Mouse (Mus musculus): Measurements from ENCODE around the gene Gm37240.

Gene Gm37240

DNA sequence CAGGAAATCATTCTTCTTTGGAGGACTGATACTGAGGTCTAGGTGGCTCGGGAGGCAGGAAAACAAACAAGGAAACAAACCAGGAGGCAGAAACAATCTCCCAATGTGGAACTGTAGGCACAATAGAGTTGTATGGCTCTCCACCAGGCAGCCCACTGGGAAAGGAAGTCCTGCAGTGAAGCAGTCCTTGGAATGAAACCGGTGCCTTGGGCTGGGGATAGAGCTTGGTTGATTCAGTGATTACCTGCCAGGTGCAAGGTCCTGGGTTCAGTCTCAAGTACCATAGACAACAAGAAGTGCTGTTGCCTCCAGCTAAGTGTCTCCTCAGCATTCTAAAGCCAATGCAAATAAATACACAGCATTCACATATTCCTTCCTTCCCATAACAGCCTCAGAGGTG lies 778.1 kb downstream of the Gm37240 start:
- DNase-seq = peak; percentile 70

DNA sequence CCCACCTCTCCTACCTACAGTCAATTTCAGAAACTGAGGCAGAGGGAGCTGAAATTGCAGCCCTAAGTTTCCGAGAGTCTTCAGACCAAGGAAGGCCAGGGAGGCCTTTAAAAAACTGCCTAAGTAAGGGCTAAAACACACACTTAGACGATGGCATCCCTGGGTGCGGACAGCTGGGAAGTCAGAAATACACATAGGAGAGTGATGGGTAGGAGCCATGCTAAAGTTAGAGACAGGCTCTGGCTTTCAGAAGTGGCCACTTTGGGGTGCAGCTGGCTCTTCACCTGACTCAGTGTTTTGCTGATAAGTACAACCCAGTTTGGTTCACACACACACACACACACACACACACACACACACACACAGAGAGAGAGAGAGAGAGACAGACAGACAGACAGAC lies 778.9 kb downstream of the Gm37240 start:
- DNase-seq = peak; percentile 41

DNA sequence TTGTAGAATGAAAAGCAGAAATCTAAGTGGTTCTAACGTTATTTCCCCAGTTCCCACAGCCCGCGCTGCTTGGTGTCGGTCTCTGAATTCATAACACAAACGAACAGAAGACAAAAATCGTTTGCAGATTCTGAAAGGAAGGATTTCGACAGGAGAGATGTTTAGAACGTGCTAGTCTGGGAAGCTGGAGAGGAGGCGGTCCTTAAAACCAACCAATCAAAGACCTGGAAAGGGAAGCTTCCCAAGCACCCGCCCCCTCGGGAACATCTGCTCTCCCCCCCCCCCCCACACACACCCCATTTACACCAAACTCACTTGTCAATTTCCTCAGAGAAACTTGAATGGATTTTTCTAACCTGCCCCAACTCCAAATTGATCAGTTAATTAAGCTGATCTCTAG lies 780.4 kb downstream of the Gm37240 start:
- peak; percentile 19 for DNase-seq

DNA sequence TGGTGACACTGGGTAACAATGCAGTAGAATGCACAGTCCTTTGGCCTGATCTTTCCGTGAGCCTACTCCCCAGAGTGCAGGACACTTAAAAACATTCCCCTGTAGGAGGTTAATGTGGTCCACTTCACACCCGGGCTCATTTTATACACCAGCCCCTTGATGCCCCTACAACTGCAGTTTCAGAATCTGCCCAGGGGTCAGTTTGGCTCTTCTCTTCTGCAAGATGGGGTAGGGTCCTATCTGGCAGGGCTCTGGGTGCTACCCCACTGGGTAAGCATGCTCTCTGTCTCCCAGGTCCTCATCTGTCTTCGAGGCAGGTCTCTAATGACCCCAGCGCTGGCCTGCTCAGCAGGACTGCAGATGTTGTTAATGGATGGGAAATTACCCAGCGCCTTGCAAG lies 783.0 kb downstream of the Gm37240 start:
- peak; percentile 73 for DNase-seq

DNA sequence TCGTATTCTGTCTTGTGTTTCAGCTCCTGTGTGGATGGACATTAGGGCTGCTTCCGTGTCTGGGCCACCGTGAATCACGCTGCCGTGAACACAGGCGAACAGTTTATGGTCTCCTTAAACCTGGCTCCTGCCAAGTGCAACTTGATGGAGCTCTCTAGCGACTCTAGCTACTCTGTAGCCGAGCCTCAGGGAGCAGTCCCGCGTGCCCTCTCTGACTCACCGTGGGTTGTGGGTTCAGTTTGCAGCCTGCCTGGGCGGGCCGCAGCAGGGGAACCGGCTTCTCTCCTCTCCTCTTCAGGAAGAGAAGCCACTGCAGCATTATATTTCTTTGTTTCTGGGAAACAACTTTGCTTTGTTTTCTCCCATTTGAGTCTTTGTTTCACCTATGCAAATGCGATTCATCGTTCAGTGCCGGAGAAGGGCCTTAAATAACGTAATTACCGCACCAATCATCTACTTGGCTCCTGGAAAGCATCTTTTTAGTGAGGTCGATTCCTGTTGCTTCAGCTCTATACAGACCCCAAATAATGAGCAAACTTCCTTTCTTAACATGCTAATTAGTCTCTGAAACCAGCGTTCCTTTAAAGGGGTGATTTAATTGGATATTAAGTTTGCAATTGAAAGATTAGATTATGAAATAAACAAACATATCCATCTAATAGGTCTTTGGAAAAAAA lies 806.3 kb downstream of the Gm37240 start:
- peak; percentile 0 for DNase-seq

DNA sequence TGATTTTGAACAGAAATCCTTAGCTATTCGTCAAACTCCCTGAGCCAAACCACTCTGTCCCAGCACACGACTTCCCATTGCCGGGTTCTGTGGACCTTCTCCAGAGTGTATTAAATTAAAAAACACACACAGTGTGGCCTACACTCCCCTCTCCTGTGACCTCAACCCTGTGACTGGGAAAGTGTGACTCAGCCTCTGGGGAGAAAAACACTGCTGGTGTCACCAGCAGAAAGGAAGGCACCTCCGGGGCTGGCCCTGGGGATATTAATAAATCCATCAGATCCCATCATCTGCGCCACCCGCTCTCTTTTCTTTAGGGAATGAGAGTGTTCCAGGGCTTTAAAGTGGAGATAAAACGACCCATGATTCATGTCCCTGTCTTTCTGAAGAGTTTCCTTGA lies 823.2 kb downstream of the Gm37240 start:
- no peak for DNase-seq

DNA sequence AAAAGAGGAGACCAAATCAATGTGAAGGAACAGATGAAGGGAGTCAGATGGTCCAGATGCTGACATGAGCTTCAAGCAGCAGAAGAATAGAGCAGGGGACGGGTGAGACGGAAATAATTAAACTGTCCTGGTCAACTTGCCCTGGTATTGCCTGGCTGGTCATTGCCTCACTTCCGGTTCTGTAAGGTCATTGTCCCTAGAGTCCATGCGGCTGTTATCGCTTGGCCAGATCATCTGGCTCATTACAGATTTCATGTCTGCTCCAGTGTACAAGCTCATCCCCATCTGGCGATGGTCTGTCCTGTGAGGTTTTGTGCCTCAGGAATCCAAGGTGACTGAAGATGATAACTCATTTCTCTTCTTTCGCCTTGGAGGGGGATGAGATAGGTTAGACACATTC lies 827.2 kb downstream of the Gm37240 start:
- peak; percentile 71 for DNase-seq

DNA sequence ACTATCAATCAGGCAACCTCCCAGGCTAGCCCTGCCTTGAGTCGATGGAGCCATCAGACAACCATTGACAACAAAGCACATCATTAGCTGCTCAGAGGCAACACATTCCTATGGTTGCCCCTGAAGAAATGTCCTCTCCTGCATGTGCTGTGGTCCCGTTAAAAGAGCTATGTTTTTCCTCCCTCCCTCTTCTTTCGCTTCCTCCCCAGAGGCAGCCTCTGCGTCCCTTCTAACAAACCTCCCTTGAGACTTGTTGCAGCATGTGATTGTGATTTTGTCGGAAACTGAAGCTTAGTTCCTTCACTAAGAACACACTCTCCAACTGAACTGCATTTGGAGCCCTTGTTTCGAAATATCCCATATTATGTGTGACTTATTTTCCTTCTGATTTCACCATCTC lies 830.1 kb downstream of the Gm37240 start:
- no peak for DNase-seq

DNA sequence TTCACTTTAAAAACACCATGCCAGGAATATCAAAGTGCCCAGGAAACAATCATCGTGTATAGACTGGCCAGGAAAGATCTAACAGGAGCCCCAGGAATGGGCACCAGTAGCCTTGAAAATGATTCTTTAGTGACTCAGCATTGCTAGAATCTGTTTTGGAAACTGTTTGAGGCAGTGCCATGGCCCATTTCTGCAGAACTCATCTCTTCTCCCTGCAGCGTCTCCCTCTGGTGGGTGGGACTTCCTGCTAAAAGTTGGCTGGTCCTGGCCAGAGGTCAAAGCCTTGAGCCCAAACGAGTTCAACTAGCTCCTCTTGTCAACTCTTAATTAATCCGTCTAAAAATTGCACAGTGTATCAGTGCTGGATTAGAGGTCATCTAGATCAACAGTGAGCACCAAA lies 833.8 kb downstream of the Gm37240 start:
- DNase-seq = no peak

DNA sequence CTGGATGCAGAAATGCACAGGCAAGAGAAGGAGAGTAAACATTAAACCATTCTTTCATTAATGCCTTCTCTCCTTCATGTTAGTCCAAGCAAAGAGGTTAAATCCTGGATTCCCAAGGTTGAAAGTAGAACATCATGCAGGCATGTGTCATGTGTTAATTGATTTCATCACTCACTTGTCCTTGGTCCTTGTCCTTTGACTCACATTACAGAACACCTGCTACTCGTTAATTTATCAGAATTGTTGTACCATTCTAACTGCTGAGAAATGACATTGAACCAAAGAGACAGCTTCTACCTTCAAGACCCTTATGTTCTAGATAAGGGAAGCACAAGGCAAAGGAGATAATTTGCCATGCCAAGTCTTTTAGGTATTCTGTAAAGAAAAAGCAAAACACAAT lies 835.1 kb downstream of the Gm37240 start:
- no peak for DNase-seq

DNA sequence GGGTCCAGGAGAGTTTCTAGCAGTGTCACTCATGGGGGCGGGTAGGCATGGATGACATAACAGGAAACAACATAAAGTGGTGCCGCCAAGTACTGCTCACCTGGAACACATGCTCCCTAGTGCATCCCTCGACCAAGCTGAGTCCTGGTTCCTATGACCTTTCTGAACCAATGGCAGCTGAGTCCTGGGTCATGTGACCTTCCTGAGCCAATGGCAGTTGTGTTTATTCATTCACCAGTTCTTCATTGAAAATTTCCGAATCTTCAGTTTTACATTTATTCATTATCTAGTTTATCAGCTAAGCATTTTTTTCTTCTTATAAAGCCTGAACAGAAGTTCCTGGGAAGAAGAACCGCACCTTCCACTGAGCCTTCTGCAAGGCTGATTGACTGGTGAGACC lies 838.7 kb downstream of the Gm37240 start:
- DNase-seq = peak; percentile 37

DNA sequence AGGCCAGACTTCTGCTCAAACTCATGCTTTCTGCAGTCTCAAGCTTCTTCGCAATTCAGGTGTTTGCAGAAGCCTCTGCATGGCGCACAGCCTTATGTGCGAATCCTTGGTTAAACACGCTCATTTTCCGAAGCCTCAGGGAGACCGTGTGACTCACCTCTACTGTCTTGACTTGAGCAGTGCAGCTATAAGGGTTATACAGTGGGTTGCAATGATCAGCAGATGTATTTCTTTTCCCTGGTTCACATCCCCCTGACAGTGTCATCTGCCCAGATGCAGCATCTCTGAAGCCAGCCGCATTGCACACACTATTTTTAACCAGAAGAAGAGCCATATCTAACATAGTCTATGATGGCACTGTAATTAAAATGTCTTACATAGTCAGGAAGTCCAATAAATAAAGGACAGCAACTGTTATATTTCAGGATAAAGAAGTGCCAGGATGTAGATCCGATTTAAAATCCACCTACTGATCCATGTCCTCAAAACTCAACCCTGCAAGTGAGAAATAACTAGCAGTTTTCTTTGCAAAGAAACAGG lies 843.6 kb downstream of the Gm37240 start:
- DNase-seq = peak; percentile 29

DNA sequence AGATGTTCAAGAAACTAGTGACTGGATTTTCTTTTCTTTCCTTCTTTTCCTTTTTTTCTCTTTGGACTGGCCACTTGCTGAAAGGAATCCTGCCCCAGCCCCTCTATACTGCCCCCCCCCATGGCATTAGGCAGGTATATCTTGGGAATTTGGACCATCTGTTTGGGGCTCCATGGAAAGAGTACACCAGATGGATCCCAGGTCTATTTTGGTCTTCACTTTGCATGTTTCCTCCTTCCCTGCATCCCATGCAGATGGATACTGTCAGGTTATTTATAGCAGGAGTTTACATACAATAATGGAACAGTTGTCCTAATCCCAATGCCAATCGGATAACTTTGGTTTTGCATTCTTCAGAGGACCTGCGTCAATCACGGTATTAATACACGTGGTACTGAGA lies 845.2 kb downstream of the Gm37240 start:
- DNase-seq = no peak

DNA sequence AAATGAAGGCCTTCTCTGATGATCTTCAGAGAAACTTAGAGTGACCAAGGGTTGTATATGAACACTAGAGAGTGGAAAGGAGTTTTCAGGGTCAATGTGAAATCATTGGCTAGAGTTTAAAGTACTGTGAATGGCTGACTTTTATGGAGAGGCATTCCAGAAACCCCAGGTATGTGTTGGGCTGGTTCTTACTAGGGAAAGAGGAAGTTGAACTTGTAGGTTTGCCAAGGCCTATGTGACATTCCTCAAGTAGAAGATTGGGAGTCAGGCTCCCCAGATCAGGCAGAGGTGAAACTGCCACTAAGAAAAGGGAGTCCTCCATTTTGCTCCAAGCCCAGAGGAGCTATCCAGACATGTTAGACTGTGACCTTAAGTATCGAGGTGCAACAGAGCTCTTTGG lies 858.2 kb downstream of the Gm37240 start:
- DNase-seq = peak; percentile 39

DNA sequence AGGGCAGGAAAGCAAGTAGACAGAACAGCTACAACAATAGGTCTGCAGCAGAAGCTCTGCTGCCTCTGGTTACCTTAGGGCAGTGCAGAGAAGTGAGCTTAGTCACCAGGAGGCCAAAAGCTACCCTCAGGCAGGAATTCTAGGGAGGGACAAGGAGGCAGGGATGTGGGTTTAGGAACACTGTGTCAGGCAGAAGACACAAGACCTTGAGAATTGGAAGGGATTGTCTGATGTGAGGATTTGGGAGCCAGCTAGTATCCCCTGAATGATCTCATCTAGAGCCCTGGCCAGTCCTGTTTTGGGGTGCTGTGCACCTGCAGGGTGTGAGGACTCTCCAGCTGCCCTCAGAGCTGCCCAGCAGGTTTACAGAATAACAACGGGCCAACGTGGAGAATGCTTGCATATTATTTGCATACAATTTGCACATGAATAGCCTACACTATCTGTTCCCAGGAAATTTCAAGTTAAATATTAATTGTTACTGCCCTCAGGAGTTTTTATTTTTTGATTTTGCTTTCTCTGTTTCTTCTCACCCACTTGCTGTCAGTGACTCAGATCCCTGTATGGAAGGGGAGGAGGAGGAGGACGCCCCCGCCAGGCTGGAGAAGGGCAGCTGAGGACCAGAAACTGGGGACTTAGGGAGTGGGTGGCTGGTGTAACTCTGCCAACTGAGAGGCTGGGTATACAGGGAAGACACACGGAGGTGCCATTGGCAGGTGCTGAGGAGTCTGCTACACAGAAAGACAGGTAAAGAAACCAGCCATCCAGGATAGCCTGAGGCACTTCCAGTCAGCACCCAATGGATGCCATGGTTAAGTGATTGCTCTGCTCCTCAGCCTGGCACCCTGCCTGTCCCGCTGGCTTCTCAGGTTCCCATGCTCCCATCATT lies 862.3 kb downstream of the Gm37240 start:
- peak; percentile 80 for DNase-seq

DNA sequence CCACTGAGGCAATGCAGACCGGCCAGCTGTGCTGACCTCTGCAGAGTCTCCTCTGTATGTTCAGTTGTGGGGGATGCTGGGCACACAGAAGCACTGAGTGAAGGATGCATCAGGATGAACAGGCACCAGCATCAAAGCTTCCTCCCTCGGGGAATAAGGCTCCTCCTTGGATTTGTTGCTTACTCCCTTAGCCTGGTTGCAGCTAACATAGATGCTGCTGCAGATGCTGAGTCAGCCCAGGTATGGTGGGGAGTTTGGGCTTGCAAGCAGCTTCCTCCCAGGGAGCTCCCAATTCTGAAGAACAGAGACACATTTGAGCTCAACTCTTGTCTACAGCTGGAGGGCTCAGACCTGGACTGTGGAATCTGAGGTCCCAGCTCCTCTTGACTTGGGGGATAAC lies 863.1 kb downstream of the Gm37240 start:
- DNase-seq = peak; percentile 70

DNA sequence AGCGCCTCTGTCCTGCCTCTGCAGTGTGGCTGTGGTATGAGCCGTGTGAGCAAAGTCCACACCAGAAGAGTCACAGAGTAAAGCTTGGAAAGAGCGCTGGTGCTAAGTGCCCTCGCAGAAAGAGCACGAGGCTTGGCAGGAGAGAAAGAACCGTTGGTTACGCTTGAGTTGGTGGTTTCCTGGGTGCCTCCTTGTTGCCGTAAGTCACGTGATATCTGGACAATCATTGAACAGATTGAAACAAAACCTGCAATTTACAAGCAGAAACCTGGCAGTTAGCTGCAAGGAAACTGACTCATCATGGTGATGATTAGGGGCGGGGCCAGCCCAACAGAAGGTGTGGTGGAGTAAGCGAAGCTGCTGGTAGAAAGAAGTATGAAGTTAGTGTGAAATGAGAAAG lies 864.5 kb downstream of the Gm37240 start:
- peak; percentile 75 for DNase-seq

DNA sequence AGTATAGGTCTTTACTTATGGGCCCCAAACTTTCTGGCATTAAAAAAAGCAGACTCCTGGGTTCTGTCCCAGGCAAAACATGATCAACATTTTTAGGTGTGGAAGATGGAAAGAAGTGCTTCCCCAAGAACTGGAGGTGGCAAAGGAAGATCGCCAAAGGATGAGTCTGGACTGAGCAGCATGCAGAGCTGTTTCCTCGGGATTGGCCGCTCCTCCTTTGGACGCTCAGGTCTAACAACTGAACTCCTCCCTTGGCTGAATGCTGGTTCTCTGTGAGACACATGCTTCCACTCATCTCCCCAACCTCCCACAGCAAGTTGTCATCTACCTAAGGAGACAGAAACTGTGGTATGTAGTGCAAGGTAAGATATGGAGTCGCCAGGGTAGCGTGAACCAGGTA lies 865.5 kb downstream of the Gm37240 start:
- peak; percentile 63 for DNase-seq

DNA sequence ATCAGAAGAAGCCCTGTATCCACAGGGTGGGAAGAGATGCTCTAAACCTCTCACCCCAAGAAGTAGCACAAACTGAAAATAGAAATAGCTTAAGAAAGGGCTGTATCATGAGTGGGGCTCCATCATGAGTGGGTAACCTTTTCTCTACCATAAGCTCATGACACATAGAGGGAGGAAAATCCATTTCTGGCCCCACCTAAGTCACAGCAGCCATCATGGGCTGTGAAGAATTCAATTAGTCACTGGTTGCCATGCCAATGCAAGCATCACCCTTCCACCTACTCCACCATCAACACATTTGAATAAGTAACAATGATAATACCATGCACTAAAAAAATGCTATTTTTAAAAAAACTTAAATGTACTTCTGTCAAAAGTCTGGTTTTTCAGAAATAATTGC lies 867.2 kb downstream of the Gm37240 start:
- no peak for DNase-seq

DNA sequence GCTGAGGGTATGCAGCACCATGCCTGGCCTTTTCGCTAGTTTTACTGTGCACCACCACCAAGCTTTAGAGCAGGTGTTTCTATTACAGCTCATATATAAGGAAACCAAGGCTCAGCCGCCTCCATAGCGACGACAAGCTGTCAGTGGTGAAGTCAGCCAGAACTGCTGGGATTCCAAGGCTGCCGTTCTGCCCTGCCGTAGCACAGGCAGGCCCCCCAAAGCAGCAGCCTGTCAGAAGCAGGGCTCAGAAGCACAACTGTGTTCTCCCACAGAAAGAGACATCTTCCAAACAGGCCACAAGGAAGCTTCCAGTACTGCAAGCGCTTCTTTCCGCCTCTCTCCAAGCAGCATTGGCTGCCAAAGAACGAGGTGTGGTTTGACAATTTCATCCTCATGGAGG lies 871.7 kb downstream of the Gm37240 start:
- peak; percentile 15 for DNase-seq

DNA sequence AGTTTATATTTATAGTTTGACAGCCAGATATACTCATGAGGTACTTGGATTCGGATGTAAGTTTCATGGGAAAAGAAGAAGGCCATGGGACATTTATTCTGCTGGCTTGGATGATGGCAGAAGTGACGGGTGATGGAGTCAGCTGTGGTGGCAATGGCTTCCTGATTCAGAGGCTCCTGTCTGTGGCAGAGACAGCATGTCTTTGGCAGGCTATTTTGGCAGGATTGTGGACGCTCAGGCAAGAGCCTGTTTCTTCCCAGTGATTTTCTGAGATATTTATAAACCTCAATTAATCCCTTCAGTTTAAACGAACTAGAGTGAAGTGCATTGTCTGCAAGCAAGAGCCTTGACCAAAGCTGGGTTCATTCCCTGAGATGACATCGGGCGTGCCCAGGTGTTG lies 874.4 kb downstream of the Gm37240 start:
- DNase-seq = peak; percentile 66

DNA sequence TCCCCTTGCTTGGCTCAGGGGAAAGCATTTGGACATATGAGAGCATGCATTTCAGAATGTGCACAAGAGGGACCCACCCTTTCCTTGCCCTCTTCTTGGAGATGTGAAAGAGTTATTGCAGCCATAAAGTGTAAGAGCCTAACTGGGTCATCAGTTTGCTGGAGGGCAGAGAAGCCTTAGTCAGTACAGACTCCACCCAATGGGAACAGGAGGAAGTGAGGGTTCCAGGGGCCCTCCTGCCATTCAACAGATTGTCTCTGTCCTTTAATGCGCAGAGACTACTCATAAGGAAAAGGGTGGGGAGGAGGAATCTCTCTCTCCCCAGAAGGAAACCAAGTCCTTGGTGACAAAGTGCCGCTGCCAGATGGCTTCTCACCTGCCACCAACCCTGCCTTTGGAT lies 882.1 kb downstream of the Gm37240 start:
- DNase-seq = no peak

DNA sequence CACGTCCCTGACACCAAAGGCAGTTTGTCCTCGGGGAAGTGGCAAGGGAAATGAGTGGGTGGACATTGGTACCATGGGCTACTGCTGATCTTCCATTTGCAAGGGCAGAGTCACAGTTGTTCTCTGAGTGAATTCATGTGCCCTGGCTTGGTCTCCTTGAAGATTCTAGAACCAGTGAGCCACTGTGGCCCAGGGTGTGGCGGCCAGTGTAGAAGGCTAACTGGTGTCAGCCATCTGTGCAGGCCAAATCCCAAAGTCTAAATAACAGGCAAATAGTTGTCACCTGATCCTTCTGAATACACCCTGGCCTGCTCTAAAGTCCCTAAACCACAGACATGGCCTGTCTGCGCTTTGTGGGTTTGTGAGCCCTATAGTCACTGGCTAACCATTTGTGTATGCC lies 898.4 kb downstream of the Gm37240 start:
- peak; percentile 61 for DNase-seq

DNA sequence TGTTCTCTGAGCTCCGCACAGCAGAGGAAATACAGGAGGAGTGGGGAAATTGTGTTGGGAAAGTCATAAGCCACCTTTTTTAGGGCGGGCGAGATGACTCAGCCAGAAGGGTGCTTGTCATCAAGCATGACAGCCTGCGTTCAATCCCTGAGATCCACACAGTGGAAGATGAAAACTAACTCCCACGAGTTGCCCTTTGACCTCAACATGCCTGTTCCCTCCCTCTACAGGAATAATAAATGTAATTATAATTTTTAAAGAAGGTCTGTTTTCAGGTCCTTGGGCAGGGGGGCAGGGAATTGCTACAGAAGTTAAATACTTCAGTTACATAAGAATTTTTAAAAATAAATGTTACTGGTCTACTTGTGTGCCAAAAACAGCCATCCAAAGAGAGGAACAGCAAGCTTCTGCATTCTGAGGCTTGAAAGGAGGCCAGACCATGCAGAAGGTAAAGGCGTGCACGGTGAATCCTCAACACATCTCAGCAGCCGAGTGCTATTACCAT lies 902.1 kb downstream of the Gm37240 start:
- DNase-seq = peak; percentile 91

All from heart, adult 11 months (tissue).